Mouse (Mus musculus): ENCODE results near the gene Oma1.

DNA sequence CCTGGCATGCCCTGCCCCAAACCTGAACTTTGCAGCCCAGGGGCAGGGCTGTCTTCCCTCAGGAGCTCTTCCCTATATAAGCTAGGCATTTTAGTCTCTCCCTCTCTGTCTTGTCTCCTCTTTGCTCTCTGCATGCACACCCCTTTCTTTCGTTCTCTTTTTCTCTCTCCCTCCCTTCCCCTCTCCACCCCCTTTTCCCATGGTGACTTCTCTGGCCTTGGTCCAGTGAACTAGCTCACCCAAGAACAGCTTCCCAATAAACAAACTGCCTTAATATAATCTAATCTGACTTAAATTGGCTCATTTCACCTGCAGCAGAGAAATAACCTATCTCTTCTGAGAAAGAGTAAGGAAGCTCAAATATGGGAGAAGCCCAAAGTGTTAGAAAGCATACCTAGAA, 27.1 kb downstream of the Oma1 start:
- TF ChIP-seq CTCF (IDR thresholded peaks at IDR 0.05; ENCODE audit: borderline replicate concordance, control insufficient read depth, extremely low read depth, insufficient read depth, low read length, poor library complexity) (no peak), POLR2A (IDR thresholded peaks at IDR 0.05; ENCODE audit: control insufficient read depth, extremely low read depth, insufficient read depth, low read length, poor library complexity) (no peak)
